Mouse (Mus musculus): Measurements from ENCODE around the gene Iqch.

DNA sequence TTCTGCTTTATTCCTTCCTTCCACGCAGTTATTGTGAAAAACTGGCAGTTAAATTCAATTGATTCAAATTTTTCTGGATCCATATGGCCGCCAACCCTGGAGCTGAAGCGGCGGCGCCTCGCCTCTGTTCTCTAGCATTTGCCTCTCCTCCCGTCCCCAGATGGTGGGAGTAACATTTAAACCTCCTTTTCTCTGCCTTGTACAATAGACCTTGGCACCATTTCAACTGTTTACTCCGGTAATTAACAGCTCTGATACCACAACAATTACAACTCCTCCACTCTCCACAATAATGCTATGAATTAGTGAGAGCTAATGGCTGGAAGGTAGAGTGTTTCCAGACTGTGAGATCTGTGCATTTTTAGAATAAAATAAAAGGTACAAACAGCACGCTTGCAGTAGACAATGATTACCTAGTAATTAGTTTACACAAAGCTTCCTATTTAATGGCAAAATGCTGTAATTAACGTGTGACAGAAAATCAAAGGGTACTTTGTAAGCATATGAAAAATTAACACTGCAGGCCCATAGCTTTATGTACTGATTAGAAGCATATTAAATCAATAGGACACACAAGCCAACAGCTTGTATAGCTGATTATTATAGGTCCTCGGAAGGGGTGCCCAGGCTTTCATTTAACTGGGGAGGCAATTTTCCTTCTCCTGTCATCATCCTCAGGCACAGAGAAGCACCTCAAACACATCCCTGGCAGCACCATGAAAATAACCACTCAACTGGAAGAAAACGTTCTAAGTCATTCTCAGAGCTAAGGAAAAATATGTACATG is 111.6 kb downstream of the Iqch start:
- TF ChIP-seq CTCF (IDR thresholded peaks at IDR 0.05; ENCODE audit: low read depth): no peak
- no peak for TF ChIP-seq EP300 (IDR thresholded peaks at IDR 0.05; ENCODE audit: low read depth)

Measured in liver, postnatal 0 days (tissue).